Mouse (Mus musculus) left cerebral cortex, adult 2 months (tissue): ENCODE measurements around the gene Mrpl54. TPM values are rescaled to one million over a fixed set of nuclear protein-coding genes. Genes with fewer than 3 reads are reported as not detected.

Experiments used
- DNase-seq, 2 experiments: peaks; one replicate each; pipeline ENCODE4 v3.0.0; 2021 to 2022; ENCODE audit warnings: low spot score in 2 of 2, mixed read lengths in 1 of 2; ENCODE audit errors: extremely low spot score in 1 of 2
- H3K27ac ChIP-seq: fragments of 200-600 bp; 2 replicates; pipeline ENCODE4 v1.8.1; 2022
- H3K4me3 ChIP-seq: fragments of 200-600 bp; 2 replicates; pipeline ENCODE4 v1.8.1; 2022
- CTCF ChIP-seq: fragments of 200-600 bp; IDR thresholded peaks from 2 replicates; pipeline ENCODE4 v1.8.1; 2022; ENCODE audit warnings: antibody characterized with exemption, mild to moderate bottlenecking, moderate library complexity
- intact Hi-C: fragments of 180-260 bp; cut with DNase I; formaldehyde crosslinking; loops from one replicate; pipeline ENCODE4 v1.15.1; 2025
- total RNA-seq, 2 experiments: library from RNA; stranded (reverse); gene quantifications; 2 replicates each; pipeline ENCODE4 v1.2.3; 2021

Mrpl54 gene
- total RNA-seq, 2 experiments from 2014 or later = 41.3 to 42.8 TPM

- TF ChIP-seq CTCF = no peak
- intact Hi-C loops = no loop called here
- Histone ChIP-seq H3K4me3 (no peak overlapping the region), H3K27ac (no peak overlapping the region)
- DNase-seq = no peak
Observed at GRCm38 (mm10) chr10:81284189-81284588, 17.5 kb upstream of the Mrpl54 start.

GRCm38 (mm10) chr10:81279496-81279895, 12.8 kb upstream of the Mrpl54 start:
- TF ChIP-seq CTCF = no peak
- Histone ChIP-seq H3K4me3 (no peak overlapping the region), H3K27ac (no peak overlapping the region)
- intact Hi-C loops = no loop called here
- DNase-seq = no peak

DNA sequence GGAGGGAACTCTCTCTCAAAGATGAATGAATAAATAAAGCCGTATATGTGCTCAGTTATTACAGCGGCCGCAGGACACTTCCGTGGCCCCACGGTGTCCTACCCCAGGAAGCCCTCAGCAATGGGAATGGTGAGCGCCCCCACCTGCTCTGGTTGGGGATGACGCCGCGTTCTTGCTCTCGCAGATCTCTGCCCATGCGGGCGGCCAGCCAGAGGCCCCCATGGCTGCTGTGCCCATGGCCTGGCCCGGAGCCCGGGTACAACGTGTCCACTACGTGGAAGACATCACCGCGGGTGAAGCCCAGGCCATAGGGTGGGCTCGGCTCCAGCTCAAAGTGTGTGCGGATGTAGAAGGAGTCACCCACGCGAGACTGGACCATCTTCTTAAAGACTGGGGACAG, 10.9 kb upstream of the Mrpl54 start:
- no peak overlapping the region for H3K27ac ChIP-seq
- no peak; the same call in 1 of the 2 replicates for TF ChIP-seq CTCF
- no peak overlapping the region for H3K4me3 ChIP-seq
- no peak for DNase-seq
- intact Hi-C loops = no loop called here

DNA sequence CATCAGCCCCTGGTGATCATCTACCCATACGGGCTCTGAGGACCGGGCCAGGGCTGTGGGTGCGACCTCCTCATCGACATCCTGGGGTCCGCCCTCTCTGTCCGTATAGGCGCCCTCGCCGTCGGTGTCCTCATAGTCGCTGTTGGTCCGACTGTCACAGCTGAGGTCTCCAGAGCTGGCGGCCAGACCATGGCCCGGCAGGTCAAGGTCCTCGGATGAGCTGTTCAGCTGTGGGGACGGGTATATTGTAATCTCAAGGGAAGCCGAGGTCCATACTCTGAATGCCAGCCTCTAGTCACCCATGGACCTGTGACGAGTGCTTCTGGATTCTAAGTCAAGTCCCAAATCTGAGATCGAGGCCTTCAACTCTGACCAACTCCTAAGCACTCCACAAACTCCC, 7.1 kb upstream of the Mrpl54 start:
- Histone ChIP-seq H3K4me3 (no peak overlapping the region), H3K27ac (no peak overlapping the region)
- TF ChIP-seq CTCF = no peak
- intact Hi-C loops = no loop called here
- DNase-seq = no peak

DNA sequence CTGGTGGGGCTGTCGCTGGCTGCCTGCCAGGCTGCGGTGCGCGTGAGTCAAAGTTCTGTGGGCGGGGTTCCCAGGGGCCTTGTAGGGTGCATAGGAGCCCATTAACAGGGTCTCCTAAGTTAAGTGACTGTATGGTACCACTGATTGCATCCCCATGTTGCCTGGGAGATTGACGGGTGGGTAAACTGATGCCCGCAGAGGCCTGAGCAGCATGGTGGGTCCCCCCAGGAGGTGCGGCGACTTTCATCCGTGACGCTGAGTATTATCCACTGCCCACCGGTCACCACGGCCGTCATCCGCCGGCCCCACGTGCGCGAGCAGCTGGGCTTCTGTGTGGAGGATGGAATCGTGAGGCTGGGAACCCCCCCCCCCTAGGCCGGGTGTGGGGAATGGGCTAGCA, 5.6 kb upstream of the Mrpl54 start:
- DNase-seq = no peak
- TF ChIP-seq CTCF = no peak
- no peak overlapping the region for H3K27ac ChIP-seq
- no peak overlapping the region for H3K4me3 ChIP-seq
- intact Hi-C loops = no loop called here

- no peak for DNase-seq
- intact Hi-C loops = loop anchor here (5.0 kb wide), 1 partner anchor 77 kb away; no protein-coding TSS in a partner anchor
- Histone ChIP-seq H3K4me3 (peak overlapping the region; percentile 94), H3K27ac (peak overlapping the region; percentile 78)
- no peak for TF ChIP-seq CTCF
Observed at GRCm38 (mm10) chr10:81268643-81269412, 2.1 kb upstream of the Mrpl54 start.

GRCm38 (mm10) chr10:81268056-81268455, 1.3 kb upstream of the Mrpl54 start:
- Histone ChIP-seq H3K27ac (peak overlapping the region; percentile 78), H3K4me3 (peak overlapping the region; percentile 94)
- TF ChIP-seq CTCF = no peak; the same call in none of the 2 replicates
- peak; percentile 72 to 80 for DNase-seq
- intact Hi-C loops = loop anchor here (5.0 kb wide), 1 partner anchor 76 kb away; no protein-coding TSS in a partner anchor

DNA sequence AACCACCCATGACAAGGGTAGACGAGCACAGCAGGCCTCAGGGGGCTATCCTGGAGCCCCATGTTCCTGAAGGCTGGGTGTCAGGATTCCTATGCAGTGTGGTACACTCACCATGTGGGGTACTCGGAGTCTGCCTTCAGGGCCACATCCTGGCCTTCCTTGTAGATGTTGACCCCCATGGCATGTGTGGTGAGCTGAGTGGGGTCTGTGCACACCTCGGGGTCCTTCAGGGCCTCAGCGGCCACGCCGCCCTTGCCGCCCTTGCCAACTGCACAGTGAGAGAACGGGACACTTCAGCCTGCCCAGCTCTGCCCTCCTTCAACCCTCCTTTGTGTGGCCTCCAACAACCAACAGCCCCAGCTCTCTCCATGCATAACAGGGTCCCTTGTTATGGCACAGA, 1.2 kb downstream of the Mrpl54 start:
- Histone ChIP-seq H3K4me3 (peak overlapping the region; percentile 89; the same call in 1 of the 2 replicates), H3K27ac (no peak overlapping the region)
- no peak for TF ChIP-seq CTCF
- intact Hi-C loops = loop anchor here (5.0 kb wide), 1 partner anchor 73 kb away; no protein-coding TSS in a partner anchor
- DNase-seq = no peak

DNA sequence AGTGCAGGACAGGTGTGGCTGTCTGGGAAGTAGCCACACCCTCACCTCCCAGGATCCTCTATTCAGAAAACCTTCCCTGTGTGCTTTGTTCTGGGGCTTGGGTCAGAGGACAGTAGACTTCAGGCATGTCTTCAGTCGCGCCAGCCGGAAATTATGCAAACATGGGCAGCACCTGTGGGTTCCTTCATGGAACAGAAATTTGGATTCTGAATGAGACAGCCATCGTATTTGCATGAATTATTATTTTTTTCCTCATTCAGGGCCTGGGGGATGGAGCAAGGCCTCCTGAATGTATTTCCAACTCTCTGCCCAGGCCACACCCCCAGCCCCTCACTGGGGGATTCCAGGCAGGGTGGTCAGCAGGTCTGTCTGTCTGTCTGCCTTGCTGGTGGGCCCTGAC, 5.7 kb downstream of the Mrpl54 start:
- no peak for DNase-seq
- H3K4me3 ChIP-seq = no peak overlapping the region
- TF ChIP-seq CTCF = no peak
- no peak overlapping the region for H3K27ac ChIP-seq
- intact Hi-C loops = no loop called here

GRCm38 (mm10) chr10:81259225-81259884, 7.4 kb downstream of the Mrpl54 start:
- no peak for DNase-seq
- intact Hi-C loops = no loop called here
- no peak for TF ChIP-seq CTCF
- Histone ChIP-seq H3K27ac (peak overlapping the region; percentile 95), H3K4me3 (peak overlapping the region; percentile 59)

DNA sequence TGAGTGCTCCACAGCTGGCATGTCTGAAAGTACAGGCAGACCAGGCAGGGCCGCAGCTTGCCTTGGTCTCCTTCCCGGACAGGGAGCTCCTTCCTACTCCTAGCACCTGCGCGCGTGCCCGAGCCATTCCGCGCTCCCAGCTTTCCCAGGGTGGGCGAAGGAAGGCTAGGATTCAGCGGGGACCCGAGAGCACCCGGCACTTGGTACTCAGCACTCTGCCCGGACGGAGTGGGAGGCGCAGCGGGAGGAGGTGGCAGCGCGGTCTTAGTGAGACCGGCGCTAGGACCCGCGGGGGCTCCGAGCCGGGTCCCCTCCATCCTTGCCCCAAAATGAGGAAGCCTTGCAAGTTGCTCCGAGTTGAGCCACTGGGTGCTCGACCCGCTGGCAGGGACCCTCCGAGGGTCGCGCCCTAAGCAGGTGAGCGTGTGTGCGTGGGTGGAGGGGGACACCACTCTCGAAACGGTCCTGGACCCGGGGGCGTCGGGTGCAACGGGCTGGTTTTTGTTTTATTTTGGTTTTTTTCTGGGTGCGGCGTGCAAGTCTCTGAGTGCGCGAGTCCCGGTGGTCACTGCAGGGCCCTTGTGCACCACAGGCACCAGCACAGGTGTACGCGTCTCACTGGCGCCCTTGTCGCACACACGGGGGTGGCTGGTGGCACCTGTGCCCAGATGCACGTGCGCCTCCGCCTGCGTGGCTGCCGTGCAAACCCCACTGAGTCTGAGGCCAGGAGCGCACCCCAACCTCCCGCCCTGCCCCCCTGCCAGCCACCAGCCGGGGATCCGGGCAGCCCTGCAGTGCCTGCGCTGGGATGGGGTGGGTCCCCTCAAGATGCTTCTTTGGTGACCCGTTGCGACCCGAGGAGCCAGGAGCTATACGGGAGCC, 9.3 kb downstream of the Mrpl54 start:
- intact Hi-C loops = no loop called here
- H3K27ac ChIP-seq = peak overlapping the region; percentile 95
- no peak for TF ChIP-seq CTCF

GRCm38 (mm10) chr10:81254886-81255285, 11.8 kb downstream of the Mrpl54 start:
- no peak for DNase-seq
- intact Hi-C loops = no loop called here
- H3K4me3 ChIP-seq = no peak overlapping the region
- no peak for TF ChIP-seq CTCF
- H3K27ac ChIP-seq = peak overlapping the region; percentile 100

More for the DNA sequence above, 9.3 kb downstream of the Mrpl54 start:
- peak; percentile 63 to 67 for DNase-seq
- H3K4me3 ChIP-seq = peak overlapping the region; percentile 59
